Mouse (Mus musculus) limb, embryonic 14.5 days (tissue): Measurements from ENCODE around the gene L3mbtl4. TPM values are rescaled to one million over a fixed set of nuclear protein-coding genes. Genes with fewer than 3 reads are reported as not detected.

Experiments
- ATAC-seq: fragments of 200-750 bp; cut with Nextera tagmentation; 2 replicates; pipeline ENCODE4 v1.8.0; 2017; ENCODE audit warnings: low read depth, moderate number of reproducible peaks, moderate TSS enrichment; ENCODE audit not compliant: low FRiP score
- DNase-seq: peaks from one replicate; pipeline ENCODE4 v3.0.0-alpha.2; 2015; ENCODE audit warnings: low spot score
- H3K27ac ChIP-seq: fragments of 300-500 bp; sonication (generic); replicated peaks from 2 replicates; pipeline ENCODE4 v1.5.1; 2014; ENCODE audit warnings: low read depth, mild to moderate bottlenecking, low read length, moderate library complexity, mixed read lengths
- H3K27me3 ChIP-seq: fragments of 300-500 bp; sonication (generic); 2 replicates; pipeline ENCODE4 v1.6.1; 2014; ENCODE audit warnings: low read length, mixed read lengths; ENCODE audit not compliant: control insufficient read depth, insufficient read depth
- H3K36me3 ChIP-seq: fragments of 300-500 bp; sonication (generic); 2 replicates; pipeline ENCODE4 v1.6.1; 2014; ENCODE audit warnings: mild to moderate bottlenecking, low read length, moderate library complexity, mixed read lengths; ENCODE audit not compliant: control insufficient read depth, insufficient read depth
- H3K4me1 ChIP-seq: fragments of 300-500 bp; sonication (generic); 2 replicates; pipeline ENCODE4 v1.6.1; 2014; ENCODE audit warnings: antibody characterized with exemption, low read length, mixed read lengths; ENCODE audit not compliant: control insufficient read depth, insufficient read depth
- H3K4me2 ChIP-seq: fragments of 300-500 bp; sonication (generic); replicated peaks from 2 replicates; pipeline ENCODE4 v1.6.1; 2014; ENCODE audit warnings: low read depth, mild to moderate bottlenecking, low read length, moderate library complexity; ENCODE audit not compliant: severe bottlenecking
- H3K4me3 ChIP-seq: fragments of 300-500 bp; sonication (generic); replicated peaks from 2 replicates; pipeline ENCODE4 v1.5.1; 2014; ENCODE audit warnings: low read length
- H3K9ac ChIP-seq: fragments of 300-500 bp; sonication (generic); 2 replicates; pipeline ENCODE4 v1.6.1; 2014; ENCODE audit warnings: mild to moderate bottlenecking, low read depth, low read length, moderate library complexity; ENCODE audit not compliant: severe bottlenecking
- H3K9me3 ChIP-seq: fragments of 300-500 bp; sonication (generic); 2 replicates; pipeline ENCODE4 v1.6.1; 2016; ENCODE audit warnings: low read length; ENCODE audit not compliant: control insufficient read depth
- POLR2A ChIP-seq: fragments of 200-500 bp; IDR thresholded peaks from 2 replicates; pipeline ENCODE4 v1.8.0; 2012; ENCODE audit warnings: inconsistent platforms, mild to moderate bottlenecking, moderate library complexity, borderline replicate concordance; ENCODE audit not compliant: insufficient read depth, insufficient read length; ENCODE audit errors: extremely low read depth
- WGBS: fragments of 180-500 bp; shearing (Covaris S2); extraction: QIAGEN DNeasy Blood & Tissue Kit; methylation state at CpG from one replicate; pipeline ENCODE4 v1.1.7; 2014; 5-methylcytosine and 5-hydroxymethylcytosine counted together
- polyA plus RNA-seq, 2 experiments: library from polyadenylated mRNA; depleted of rRNA in 1 of 2; stranded (reverse) in 1 of 2; unstranded in 1 of 2; fragments of >200 nt; fragmentation: Nextera tagmentation in 1 of 2; extraction: Ambion mirVana in 1 of 2; gene quantifications; 2 replicates each; pipeline versions ENCODE4 v1.2.1 to v1.2.3; 2012 to 2014

Gene L3mbtl4
- polyA plus RNA-seq, 2 experiments: 0.10 TPM; not detected in 1

DNA sequence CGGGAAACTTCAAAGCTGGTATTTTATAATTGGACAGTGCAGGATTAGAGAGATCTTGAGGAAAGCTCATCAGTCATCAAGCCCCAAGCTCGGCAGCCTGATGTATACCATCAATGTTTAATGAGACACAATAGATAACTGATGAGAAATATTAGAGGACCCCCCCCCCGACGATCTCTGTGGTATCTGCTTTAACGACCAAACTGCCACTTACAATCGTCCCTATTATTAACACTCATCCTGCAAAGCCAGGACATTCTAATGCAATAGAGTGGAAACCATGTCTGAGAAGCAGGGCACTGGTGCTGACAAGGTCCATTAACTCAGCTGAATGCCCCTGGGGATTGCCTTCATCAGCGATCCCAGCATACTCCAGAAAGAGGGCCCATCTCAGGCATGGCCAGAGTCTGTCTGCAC is 398.5 kb downstream of the L3mbtl4 start:
- no peaks in the 10 kb centered on the region for H3K9me3 ChIP-seq
- 24% methylated on average over 7 of the region's 7 CpGs for WGBS
- H3K4me2 ChIP-seq: no peak overlapping the region
- TF ChIP-seq POLR2A: no peak
- ATAC-seq (no peak), DNase-seq (no peak)
- no peak overlapping the region for H3K4me3 ChIP-seq
- no peaks in the 10 kb centered on the region for H3K27me3 ChIP-seq
- H3K4me1 ChIP-seq: no peaks in the 10 kb centered on the region
- H3K27ac ChIP-seq: no peak overlapping the region
- H3K36me3 ChIP-seq: no peaks in the 10 kb centered on the region
- no peak overlapping the region for H3K9ac ChIP-seq

DNA sequence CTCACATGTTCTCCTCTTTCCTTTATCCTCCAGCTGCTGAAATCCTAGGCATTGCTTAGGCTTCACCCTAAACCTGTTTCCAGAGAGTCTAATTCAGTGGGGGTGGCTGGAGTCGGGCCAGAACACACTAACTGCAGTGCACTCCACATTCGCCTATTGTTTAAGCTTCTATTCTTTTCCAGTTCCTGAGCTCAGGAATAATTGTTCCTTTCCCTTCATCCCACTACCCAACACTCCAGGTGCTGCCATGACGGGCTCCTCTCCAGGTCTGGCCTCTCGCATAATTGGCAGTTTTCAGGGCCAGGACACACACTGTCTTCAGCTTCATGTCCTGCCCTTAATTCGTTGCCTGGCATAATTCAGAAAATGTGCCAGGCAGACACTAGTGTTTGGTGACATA is 437.1 kb downstream of the L3mbtl4 start:
- no peak for DNase-seq
- whole genome bisulfite sequencing: 77% methylated on average over 5 of the region's 5 CpGs
- Histone ChIP-seq H3K27me3 (no peaks in the 10 kb centered on the region), H3K9me3 (no peaks in the 10 kb centered on the region), H3K27ac (no peak overlapping the region), H3K4me1 (no peaks in the 10 kb centered on the region), H3K36me3 (no peaks in the 10 kb centered on the region), H3K4me3 (no peak overlapping the region), H3K4me2 (no peak overlapping the region), H3K9ac (no peak overlapping the region)
- no peak for TF ChIP-seq POLR2A
- no peak for ATAC-seq

DNA sequence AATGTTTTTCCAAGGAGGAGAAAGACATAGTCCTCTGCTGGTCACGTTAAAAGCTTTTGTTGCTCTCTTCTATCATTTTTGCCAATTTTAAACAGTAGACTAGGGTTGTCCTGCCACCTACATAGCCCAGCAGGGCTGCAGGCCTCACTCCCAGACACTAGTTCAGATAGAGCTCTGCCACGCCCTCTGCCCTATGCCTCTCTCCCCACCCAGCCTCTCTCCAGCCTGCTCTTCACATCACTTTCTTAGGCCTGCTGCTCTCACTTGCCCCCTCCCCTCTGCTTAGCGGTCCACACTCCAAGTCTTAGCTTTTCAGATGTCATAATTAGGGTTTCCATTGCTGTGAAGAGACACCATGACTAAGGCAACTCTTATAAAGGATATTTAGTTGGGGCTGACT is 437.8 kb downstream of the L3mbtl4 start:
- Histone ChIP-seq H3K4me3 (no peak overlapping the region), H3K27me3 (no peaks in the 10 kb centered on the region), H3K27ac (no peak overlapping the region), H3K36me3 (no peaks in the 10 kb centered on the region), H3K4me1 (no peaks in the 10 kb centered on the region), H3K4me2 (no peak overlapping the region), H3K9me3 (no peaks in the 10 kb centered on the region), H3K9ac (no peak overlapping the region)
- ATAC-seq (no peak), DNase-seq (no peak)
- 82% methylated on average over 3 of the region's 3 CpGs for WGBS
- TF ChIP-seq POLR2A: no peak

GRCm38 (mm10) chr17:68748296-68748695 is 474.7 kb downstream of the L3mbtl4 start:
- Histone ChIP-seq H3K9ac (no peak overlapping the region), H3K4me2 (no peak overlapping the region), H3K4me3 (no peak overlapping the region), H3K27me3 (no peaks in the 10 kb centered on the region), H3K4me1 (peaks cover 8% of the 10 kb centered on the region), H3K9me3 (no peaks in the 10 kb centered on the region), H3K36me3 (no peaks in the 10 kb centered on the region), H3K27ac (no peak overlapping the region)
- no peak for TF ChIP-seq POLR2A
- ATAC-seq: no peak
- WGBS: 47% methylated on average over 1 of the region's 1 CpGs
- DNase-seq: no peak

GRCm38 (mm10) chr17:68750513-68750912 is 476.9 kb downstream of the L3mbtl4 start:
- Histone ChIP-seq H3K27me3 (no peaks in the 10 kb centered on the region), H3K4me1 (peaks cover 8% of the 10 kb centered on the region), H3K9ac (no peak overlapping the region), H3K4me2 (no peak overlapping the region), H3K4me3 (no peak overlapping the region), H3K27ac (no peak overlapping the region), H3K9me3 (no peaks in the 10 kb centered on the region), H3K36me3 (no peaks in the 10 kb centered on the region)
- no peak for TF ChIP-seq POLR2A
- WGBS: 52% methylated on average over 6 of the region's 6 CpGs
- DNase-seq (no peak), ATAC-seq (no peak)

DNA sequence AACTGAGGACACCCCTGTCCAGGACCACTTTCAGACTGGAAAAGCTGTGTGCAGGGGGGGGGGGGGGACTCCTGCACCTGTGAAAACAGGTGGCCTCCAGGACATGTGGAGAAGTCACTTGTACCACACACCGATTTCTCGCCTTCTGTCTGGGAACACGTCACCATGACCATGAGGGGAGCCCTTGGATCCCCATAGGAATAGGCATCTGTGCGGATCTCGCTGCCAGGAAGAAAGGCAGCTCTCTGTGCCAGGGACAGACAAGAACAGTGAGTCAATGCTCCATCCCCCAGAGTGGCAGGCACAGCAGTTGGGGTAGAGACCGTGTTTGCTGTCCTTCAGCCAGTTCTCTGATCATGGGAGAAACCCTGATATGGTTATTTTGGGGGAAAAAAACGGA is 479.5 kb downstream of the L3mbtl4 start:
- no peak for DNase-seq
- 78% methylated on average over 7 of the region's 7 CpGs for WGBS
- TF ChIP-seq POLR2A: no peak
- peaks cover 6% of the 10 kb centered on the region for H3K4me1 ChIP-seq
- H3K4me2 ChIP-seq: no peak overlapping the region
- ATAC-seq: no peak
- H3K4me3 ChIP-seq: no peak overlapping the region
- H3K36me3 ChIP-seq: no peaks in the 10 kb centered on the region
- H3K9me3 ChIP-seq: no peaks in the 10 kb centered on the region
- no peak overlapping the region for H3K9ac ChIP-seq
- H3K27ac ChIP-seq: no peak overlapping the region
- no peaks in the 10 kb centered on the region for H3K27me3 ChIP-seq
